Mouse (Mus musculus): ENCODE results near the gene Pak4. TPM values are rescaled to one million over a fixed set of nuclear protein-coding genes. Genes with fewer than 3 reads are reported as not detected.

The Pak4 gene
- polyA plus RNA-seq, 1 experiment from 2014 or later: 33.9 TPM

DNA sequence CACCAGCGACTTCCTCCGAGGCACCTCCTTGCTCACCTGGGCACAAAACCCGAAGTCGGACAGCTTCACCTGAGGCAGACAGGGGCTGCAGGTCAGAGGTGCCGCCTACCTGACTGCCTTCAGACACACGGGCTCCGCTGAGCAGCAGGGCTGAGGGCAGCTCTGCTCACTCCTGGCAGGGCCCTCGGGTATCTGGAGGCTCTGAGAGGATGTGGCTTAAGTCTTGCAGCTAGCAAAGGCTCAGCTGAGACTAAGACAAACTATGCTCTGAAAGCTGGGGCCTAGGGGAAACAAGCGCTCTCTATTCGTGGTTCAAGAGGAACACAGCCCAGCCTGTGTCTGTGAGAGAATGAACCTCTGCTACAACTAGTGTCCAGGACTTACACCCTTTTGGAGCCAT, 37.1 kb downstream of the Pak4 start:
- Histone ChIP-seq H3K9ac (ENCODE audit: low read length) (no peak overlapping the region), H3K4me2 (ENCODE audit: low read depth) (no peak overlapping the region), H3K9me3 (ENCODE audit: control insufficient read depth, low read length) (no peaks in the 10 kb centered on the region), H3K27me3 (ENCODE audit: control insufficient read depth, insufficient read depth, low read length) (no peaks in the 10 kb centered on the region), H3K36me3 (ENCODE audit: control insufficient read depth, insufficient read depth, low read length) (peaks cover 10% of the 10 kb centered on the region), H3K27ac (ENCODE audit: low read depth, low read length) (no peak overlapping the region), H3K4me3 (ENCODE audit: low read depth, low read length) (no peak overlapping the region), H3K4me1 (ENCODE audit: control insufficient read depth, insufficient read depth, low read length) (no peaks in the 10 kb centered on the region)
- DNase-seq (ENCODE audit: low spot score) (no peak), ATAC-seq (ENCODE audit: insufficient read depth, low FRiP score, low TSS enrichment) (no peak)
- 91% methylated on average over 10 of the region's 10 CpGs for WGBS

DNA sequence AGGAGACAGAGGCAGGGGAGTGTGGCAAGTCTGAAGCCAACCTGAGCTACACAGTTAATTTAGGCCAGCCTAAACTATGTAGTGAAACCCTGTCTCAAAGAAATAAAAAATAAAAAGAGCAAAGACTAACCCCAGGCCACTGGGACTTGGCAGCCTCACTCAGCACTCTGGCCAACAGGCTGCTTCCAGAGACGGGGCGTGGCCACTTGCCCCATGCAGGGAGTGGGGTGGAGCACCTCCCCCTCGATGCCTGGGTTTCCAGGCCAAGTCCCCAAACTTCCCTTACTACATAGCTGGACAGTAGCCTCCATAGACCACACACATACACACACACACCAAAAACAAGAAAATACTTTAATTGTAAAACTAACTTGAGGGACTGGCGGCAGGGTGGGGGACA, 39.5 kb downstream of the Pak4 start:
- H3K27me3 ChIP-seq (ENCODE audit: control insufficient read depth, insufficient read depth, low read length): no peaks in the 10 kb centered on the region
- H3K27ac ChIP-seq (ENCODE audit: low read depth, low read length): no peak overlapping the region
- no peak overlapping the region for H3K4me3 ChIP-seq (ENCODE audit: low read depth, low read length)
- ATAC-seq (ENCODE audit: insufficient read depth, low FRiP score, low TSS enrichment) (no peak), DNase-seq (ENCODE audit: low spot score) (no peak)
- WGBS: 43% methylated on average over 4 of the region's 4 CpGs
- no peak overlapping the region for H3K4me2 ChIP-seq (ENCODE audit: low read depth)
- H3K4me1 ChIP-seq (ENCODE audit: control insufficient read depth, insufficient read depth, low read length): no peaks in the 10 kb centered on the region
- H3K9ac ChIP-seq (ENCODE audit: low read length): no peak overlapping the region
- peaks cover 6% of the 10 kb centered on the region for H3K36me3 ChIP-seq (ENCODE audit: control insufficient read depth, insufficient read depth, low read length)
- no peaks in the 10 kb centered on the region for H3K9me3 ChIP-seq (ENCODE audit: control insufficient read depth, low read length)

DNA sequence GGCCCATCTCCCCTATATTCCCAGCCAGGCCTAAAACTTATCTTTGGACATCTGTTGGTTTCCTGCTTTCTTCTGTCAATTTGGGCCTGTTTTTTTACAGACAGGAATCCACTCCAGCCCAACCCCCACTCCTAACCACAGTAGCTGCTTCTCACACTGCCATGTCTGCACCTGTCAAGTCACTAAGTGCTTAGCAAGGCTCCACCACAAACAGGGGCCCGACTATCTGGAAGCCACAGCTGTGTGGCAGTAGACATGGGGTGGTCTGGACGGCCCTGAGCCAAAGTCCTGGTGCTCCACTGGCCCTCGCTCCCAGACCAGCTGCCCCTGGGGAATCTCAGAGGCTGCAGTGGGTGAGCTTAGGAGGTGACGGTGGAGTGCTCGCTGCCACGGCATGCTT, 40.3 kb downstream of the Pak4 start:
- H3K4me1 ChIP-seq (ENCODE audit: control insufficient read depth, insufficient read depth, low read length): no peaks in the 10 kb centered on the region
- peaks cover 6% of the 10 kb centered on the region for H3K36me3 ChIP-seq (ENCODE audit: control insufficient read depth, insufficient read depth, low read length)
- WGBS: 70% methylated on average over 6 of the region's 6 CpGs
- DNase-seq (ENCODE audit: low spot score) (no peak), ATAC-seq (ENCODE audit: insufficient read depth, low FRiP score, low TSS enrichment) (no peak)
- H3K4me3 ChIP-seq (ENCODE audit: low read depth, low read length): no peak overlapping the region
- H3K9ac ChIP-seq (ENCODE audit: low read length): no peak overlapping the region
- H3K4me2 ChIP-seq (ENCODE audit: low read depth): no peak overlapping the region
- H3K9me3 ChIP-seq (ENCODE audit: control insufficient read depth, low read length): no peaks in the 10 kb centered on the region
- no peak overlapping the region for H3K27ac ChIP-seq (ENCODE audit: low read depth, low read length)
- H3K27me3 ChIP-seq (ENCODE audit: control insufficient read depth, insufficient read depth, low read length): no peaks in the 10 kb centered on the region

DNA sequence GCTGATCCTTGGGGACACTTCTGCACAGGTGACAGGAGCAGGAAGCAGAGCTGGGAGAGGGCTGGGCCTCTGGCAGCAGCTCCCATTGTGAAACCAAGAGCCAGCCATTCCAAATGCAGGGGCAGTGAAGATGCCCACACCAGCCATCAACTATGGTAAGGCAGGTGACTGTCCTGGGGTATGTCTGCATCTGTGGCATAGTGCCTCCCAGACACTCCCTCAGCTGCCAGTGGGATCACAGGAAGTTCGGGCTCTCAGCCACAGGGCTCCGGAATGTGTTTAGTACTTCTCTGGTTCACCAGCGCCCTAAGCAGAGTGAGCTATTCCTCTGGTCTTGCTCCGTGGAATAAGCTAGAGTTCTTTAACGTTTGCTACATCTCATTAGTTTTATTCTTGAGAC, 40.9 kb downstream of the Pak4 start:
- no peaks in the 10 kb centered on the region for H3K4me1 ChIP-seq (ENCODE audit: control insufficient read depth, insufficient read depth, low read length)

DNA sequence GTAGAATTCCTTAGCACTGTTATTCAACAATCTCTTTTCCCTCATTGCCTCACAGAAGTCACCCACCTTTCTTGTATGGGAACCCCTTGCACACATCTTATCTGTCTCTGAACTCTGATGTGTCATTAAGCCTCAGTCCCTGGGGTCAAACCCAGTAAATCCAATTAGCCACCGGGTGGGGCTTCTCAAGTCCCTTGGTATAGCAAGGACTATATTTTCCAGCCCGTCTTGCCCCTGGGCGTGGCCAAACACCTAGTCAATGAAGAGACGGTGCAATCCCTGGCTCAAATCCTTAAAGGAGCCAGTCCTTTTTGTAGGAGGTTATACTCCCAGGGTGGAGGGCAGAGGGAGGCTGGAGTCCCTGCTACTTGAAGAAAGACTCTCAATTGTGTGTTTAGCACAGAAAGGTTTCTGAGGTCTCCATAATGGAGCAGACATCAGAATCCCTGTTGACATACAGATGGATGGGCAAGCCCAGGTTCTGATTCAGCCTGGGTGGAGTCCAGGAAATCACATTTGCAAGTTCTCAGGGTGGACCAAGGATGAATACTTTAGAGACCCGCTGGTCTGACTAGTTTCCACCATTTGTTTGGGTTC, 41.9 kb downstream of the Pak4 start:
- Histone ChIP-seq H3K4me3 (ENCODE audit: low read depth, low read length) (no peak overlapping the region), H3K9me3 (ENCODE audit: control insufficient read depth, low read length) (no peaks in the 10 kb centered on the region), H3K4me2 (ENCODE audit: low read depth) (no peak overlapping the region), H3K9ac (ENCODE audit: low read length) (no peak overlapping the region), H3K4me1 (ENCODE audit: control insufficient read depth, insufficient read depth, low read length) (no peaks in the 10 kb centered on the region), H3K36me3 (ENCODE audit: control insufficient read depth, insufficient read depth, low read length) (peaks cover 3% of the 10 kb centered on the region), H3K27me3 (ENCODE audit: control insufficient read depth, insufficient read depth, low read length) (no peaks in the 10 kb centered on the region), H3K27ac (ENCODE audit: low read depth, low read length) (no peak overlapping the region)
- DNase-seq (ENCODE audit: low spot score) (no peak), ATAC-seq (ENCODE audit: insufficient read depth, low FRiP score, low TSS enrichment) (no peak)
- 22% methylated on average over 5 of the region's 5 CpGs for WGBS

More for the DNA sequence above, 40.9 kb downstream of the Pak4 start:
- no peak overlapping the region for H3K27ac ChIP-seq (ENCODE audit: low read depth, low read length)
- ATAC-seq (ENCODE audit: insufficient read depth, low FRiP score, low TSS enrichment) (no peak), DNase-seq (ENCODE audit: low spot score) (no peak)
- peaks cover 3% of the 10 kb centered on the region for H3K36me3 ChIP-seq (ENCODE audit: control insufficient read depth, insufficient read depth, low read length)
- WGBS: 79% methylated on average over 5 of the region's 5 CpGs
- H3K4me2 ChIP-seq (ENCODE audit: low read depth): no peak overlapping the region
- H3K4me3 ChIP-seq (ENCODE audit: low read depth, low read length): no peak overlapping the region
- no peaks in the 10 kb centered on the region for H3K27me3 ChIP-seq (ENCODE audit: control insufficient read depth, insufficient read depth, low read length)
- no peaks in the 10 kb centered on the region for H3K9me3 ChIP-seq (ENCODE audit: control insufficient read depth, low read length)
- no peak overlapping the region for H3K9ac ChIP-seq (ENCODE audit: low read length)

DNA sequence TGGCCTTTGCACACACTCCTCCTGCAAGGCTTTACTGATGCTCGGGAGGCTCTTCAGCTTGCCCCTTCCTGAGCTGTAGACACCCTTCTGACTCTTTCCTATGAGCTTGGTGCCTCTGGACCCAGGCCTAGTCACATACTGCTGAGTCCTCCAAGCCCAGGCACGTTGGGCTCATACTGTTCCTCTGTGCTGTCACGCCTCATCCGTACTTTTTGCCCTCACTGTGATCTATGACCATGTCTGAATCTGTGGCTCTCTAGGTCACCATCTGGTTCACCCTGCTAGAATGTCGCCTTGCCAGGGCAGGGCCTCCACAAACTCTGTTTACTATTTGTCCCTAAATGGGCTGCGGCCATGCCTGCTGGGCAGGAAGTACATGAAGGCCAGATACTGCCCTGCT, 44.9 kb downstream of the Pak4 start:
- WGBS: 82% methylated on average over 6 of the region's 6 CpGs

DNA sequence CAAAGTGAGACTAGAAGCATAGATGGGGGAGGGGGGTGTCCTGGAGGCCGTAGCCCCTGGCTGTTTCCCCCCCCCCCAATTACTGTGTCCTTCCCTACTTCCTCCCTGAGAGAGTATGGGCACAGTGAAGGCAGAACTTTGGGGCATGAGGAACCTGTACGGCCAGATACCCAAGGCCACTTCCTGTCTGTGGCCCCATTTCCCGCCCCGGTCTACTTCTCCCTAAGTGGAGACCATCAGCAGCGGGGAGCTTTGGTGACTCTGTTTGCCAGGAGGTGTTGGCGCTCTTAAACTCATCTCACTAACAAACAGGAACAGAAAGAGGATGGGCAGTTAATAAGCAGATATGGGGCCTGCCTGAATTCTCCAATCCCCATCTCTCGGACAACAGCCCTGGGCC, 50.4 kb downstream of the Pak4 start:
- WGBS: 81% methylated on average over 7 of the region's 7 CpGs
- H3K36me3 ChIP-seq (ENCODE audit: control insufficient read depth, insufficient read depth, low read length): no peaks in the 10 kb centered on the region
- no peak overlapping the region for H3K9ac ChIP-seq (ENCODE audit: low read length)
- ATAC-seq (ENCODE audit: insufficient read depth, low FRiP score, low TSS enrichment) (no peak), DNase-seq (ENCODE audit: low spot score) (no peak)
- peaks cover 27% of the 10 kb centered on the region for H3K27me3 ChIP-seq (ENCODE audit: control insufficient read depth, insufficient read depth, low read length)
- H3K4me3 ChIP-seq (ENCODE audit: low read depth, low read length): no peak overlapping the region
- H3K27ac ChIP-seq (ENCODE audit: low read depth, low read length): no peak overlapping the region
- H3K9me3 ChIP-seq (ENCODE audit: control insufficient read depth, low read length): no peaks in the 10 kb centered on the region
- no peak overlapping the region for H3K4me2 ChIP-seq (ENCODE audit: low read depth)
- H3K4me1 ChIP-seq (ENCODE audit: control insufficient read depth, insufficient read depth, low read length): peaks cover 3% of the 10 kb centered on the region; the same call in 1 of the 2 replicates

More for the DNA sequence above, 44.9 kb downstream of the Pak4 start:
- H3K9me3 ChIP-seq (ENCODE audit: control insufficient read depth, low read length): no peaks in the 10 kb centered on the region
- no peak overlapping the region for H3K9ac ChIP-seq (ENCODE audit: low read length)
- no peaks in the 10 kb centered on the region for H3K27me3 ChIP-seq (ENCODE audit: control insufficient read depth, insufficient read depth, low read length)
- no peaks in the 10 kb centered on the region for H3K36me3 ChIP-seq (ENCODE audit: control insufficient read depth, insufficient read depth, low read length)
- H3K4me1 ChIP-seq (ENCODE audit: control insufficient read depth, insufficient read depth, low read length): no peaks in the 10 kb centered on the region
- ATAC-seq (ENCODE audit: insufficient read depth, low FRiP score, low TSS enrichment): no peak
- H3K4me3 ChIP-seq (ENCODE audit: low read depth, low read length): no peak overlapping the region
- DNase-seq (ENCODE audit: low spot score): no peak
- H3K4me2 ChIP-seq (ENCODE audit: low read depth): no peak overlapping the region
- no peak overlapping the region for H3K27ac ChIP-seq (ENCODE audit: low read depth, low read length)

DNA sequence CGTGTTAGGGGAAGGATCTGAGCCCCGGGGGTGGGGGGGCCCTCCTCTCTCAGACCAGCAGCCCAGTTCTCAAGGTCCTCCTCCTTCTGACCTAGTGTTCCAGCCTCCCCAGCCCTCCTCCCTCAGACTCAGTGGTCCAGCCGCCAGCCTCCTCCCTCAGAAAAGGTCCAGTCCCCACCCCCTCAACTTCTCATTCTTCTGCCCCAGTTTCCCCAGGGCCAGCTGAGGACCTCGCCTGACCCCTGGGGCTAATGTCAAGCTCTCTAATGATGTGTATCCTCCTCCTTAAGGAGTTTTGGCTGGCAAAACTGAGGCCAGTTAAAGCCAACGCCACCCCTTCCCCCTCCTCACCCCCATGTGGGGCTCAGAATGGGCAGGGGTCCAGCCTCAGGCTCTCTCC, 50.8 kb downstream of the Pak4 start, which contains the start of gene Nccrp1:
Gene Nccrp1, minus strand, starts transcription at position 101 of the 400 bp plus-strand sequence.
- ATAC-seq (ENCODE audit: insufficient read depth, low FRiP score, low TSS enrichment): no peak
- WGBS: 7% methylated on average over 5 of the region's 5 CpGs
- peak within 1 kb of the TSS; percentile 38; the same call in 1 of the 2 replicates for H3K9ac ChIP-seq (ENCODE audit: low read length)

DNA sequence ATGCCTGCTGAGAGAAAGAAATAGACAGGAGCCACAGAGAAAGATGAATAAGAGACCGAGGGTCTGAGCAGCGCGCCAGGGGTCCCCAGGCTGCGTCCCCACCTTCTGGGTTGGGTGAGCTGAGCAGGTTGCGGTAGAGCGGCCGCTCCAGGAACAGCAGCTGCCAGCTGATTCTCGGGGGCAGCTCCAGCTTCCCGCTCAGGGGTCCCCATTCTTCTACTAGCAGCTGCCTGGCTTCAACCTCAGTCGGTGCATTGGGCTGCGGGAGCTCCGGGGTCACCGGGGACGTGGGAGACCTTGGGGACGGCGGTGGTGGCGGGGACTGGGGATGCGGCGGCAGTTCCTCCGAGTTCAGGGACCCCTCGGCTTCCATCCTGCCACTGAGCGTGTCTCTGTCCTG, 51.3 kb downstream of the Pak4 start:
- Histone ChIP-seq H3K36me3 (ENCODE audit: control insufficient read depth, insufficient read depth, low read length) (no peaks in the 10 kb centered on the region), H3K27ac (ENCODE audit: low read depth, low read length) (no peak overlapping the region), H3K9ac (ENCODE audit: low read length) (peak overlapping the region; percentile 38; the same call in 1 of the 2 replicates), H3K4me1 (ENCODE audit: control insufficient read depth, insufficient read depth, low read length) (peaks cover 3% of the 10 kb centered on the region; the same call in 1 of the 2 replicates), H3K4me3 (ENCODE audit: low read depth, low read length) (peak overlapping the region; percentile 24), H3K9me3 (ENCODE audit: control insufficient read depth, low read length) (no peaks in the 10 kb centered on the region), H3K4me2 (ENCODE audit: low read depth) (peak overlapping the region; percentile 47), H3K27me3 (ENCODE audit: control insufficient read depth, insufficient read depth, low read length) (peaks cover 27% of the 10 kb centered on the region)
- DNase-seq (ENCODE audit: low spot score): peak; percentile 20
- WGBS: 2% methylated on average over 22 of the region's 22 CpGs
- no peak for ATAC-seq (ENCODE audit: insufficient read depth, low FRiP score, low TSS enrichment)

More for the DNA sequence above, 50.8 kb downstream of the Pak4 start, which contains the start of gene Nccrp1:
- H3K9me3 ChIP-seq (ENCODE audit: control insufficient read depth, low read length): no peaks in the 10 kb centered on the region
- no peak within 1 kb of the TSS for H3K27ac ChIP-seq (ENCODE audit: low read depth, low read length)
- no peaks in the 10 kb centered on the region for H3K36me3 ChIP-seq (ENCODE audit: control insufficient read depth, insufficient read depth, low read length)
- H3K4me1 ChIP-seq (ENCODE audit: control insufficient read depth, insufficient read depth, low read length): peaks cover 3% of the 10 kb centered on the region; the same call in 1 of the 2 replicates
- H3K4me2 ChIP-seq (ENCODE audit: low read depth): peak within 1 kb of the TSS; percentile 47
- peak within 1 kb of the TSS; percentile 24 for H3K4me3 ChIP-seq (ENCODE audit: low read depth, low read length)
- H3K27me3 ChIP-seq (ENCODE audit: control insufficient read depth, insufficient read depth, low read length): peaks cover 27% of the 10 kb centered on the region
- DNase-seq (ENCODE audit: low spot score): no peak
